Mouse (Mus musculus) kidney, adult 11 months (tissue): ENCODE data around the gene a.

ENCODE experiments used
- DNase-seq: peaks from one replicate; pipeline ENCODE4 v3.0.0; 2022

Gene a

DNA sequence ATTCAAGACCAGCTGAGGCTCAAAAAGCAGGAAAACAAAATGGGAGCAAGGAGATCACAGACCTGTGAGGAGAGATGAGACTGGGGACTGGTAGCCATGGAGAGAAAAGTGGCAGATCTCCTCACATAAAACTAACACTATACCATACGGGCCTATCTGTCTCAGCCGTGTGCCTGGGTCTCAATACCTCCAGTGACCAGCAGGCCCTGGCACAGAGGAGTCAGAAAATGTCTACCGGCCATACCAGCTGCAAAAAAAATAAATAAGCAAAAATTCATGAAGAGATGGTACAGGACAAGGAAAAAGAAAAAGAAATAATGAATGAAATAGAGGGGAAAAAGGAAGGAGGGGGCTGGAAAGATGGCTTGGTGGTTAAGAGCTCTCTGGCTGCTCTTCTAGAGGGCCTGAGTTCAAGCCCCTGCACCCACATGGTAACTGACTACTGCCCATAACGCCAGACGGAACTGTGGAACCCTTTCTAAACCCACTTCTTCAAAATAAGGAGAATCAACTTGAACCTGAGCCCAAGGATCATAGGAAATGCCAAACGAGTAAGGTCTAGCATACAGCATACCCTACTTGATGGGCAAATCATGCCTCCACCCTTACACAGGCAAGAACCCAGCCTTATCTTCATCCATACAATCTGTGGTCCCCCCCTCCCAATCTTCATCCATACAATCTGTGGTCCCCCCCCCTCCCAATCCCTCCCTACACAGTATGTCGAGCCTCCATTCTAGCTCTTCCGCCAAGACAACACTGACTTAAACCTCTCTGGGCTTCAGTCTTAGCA lies 281.3 kb downstream of the a start:
- no peak for DNase-seq

GRCm38 (mm10) chr2:155073347-155073746 lies 282.1 kb downstream of the a start:
- DNase-seq: no peak

GRCm38 (mm10) chr2:155073978-155074765 lies 283.0 kb downstream of the a start, which contains the start of gene Ahcy:
Gene Ahcy (minus strand): TSS chr2:155074497.
- peak; percentile 96 for DNase-seq

- no peak for DNase-seq
These were observed 283.6 kb downstream of the a start for GRCm38 (mm10) chr2:155074766-155075330.

GRCm38 (mm10) chr2:155075649-155076048 lies 284.4 kb downstream of the a start:
- DNase-seq: no peak

GRCm38 (mm10) chr2:155079500-155080178 lies 288.4 kb downstream of the a start:
- no peak for DNase-seq

- DNase-seq: no peak
These were observed 289.0 kb downstream of the a start for GRCm38 (mm10) chr2:155080179-155080530.

DNA sequence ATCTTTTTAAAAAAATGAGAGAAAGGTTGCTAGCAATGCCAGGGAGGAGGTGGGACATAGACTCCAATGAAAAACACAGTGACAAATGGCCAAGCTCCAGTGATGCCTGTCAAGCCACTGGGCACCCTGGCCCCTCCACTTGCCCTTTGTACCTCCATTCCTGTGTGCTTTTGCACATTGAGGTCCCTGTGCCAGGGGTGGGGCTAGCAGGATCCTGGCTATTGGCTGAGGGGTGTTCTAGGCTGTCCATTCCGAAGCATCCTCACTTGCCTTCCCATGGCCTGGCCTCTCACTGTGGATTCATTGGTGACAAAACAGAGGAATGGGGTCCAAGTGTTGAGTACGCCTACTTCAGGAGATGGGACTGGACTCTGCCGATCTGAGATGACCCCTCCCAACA lies 289.9 kb downstream of the a start:
- peak; percentile 92 for DNase-seq

GRCm38 (mm10) chr2:155082121-155082803 lies 291.1 kb downstream of the a start:
- DNase-seq: peak; percentile 80

GRCm38 (mm10) chr2:155084546-155084945 lies 293.3 kb downstream of the a start:
- peak; percentile 67 for DNase-seq

DNA sequence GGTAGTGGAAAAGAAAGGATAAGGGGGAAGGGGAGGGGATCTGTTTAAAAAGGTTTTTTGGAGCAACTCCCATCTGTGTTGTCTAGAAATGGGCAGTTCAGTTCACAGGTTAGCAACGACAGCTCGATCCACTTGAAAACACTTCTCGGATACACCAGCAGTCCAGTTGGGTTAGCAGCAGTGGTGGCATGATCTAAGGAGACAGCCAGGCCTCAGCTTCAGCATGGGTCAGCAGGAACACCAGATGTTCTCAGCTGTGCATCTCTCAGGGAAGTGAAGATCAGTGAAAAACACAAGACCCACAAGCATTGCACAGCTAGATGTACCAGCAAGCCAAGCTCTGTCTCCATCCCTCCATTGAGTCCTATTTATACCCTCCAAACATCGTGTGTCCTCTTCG lies 295.1 kb downstream of the a start:
- no peak for DNase-seq

GRCm38 (mm10) chr2:155088264-155088663 lies 297.1 kb downstream of the a start:
- DNase-seq: no peak

- peak; percentile 40 for DNase-seq
These were observed 299.9 kb downstream of the a start for GRCm38 (mm10) chr2:155090909-155091742.

- no peak for DNase-seq
These were observed 300.5 kb downstream of the a start for GRCm38 (mm10) chr2:155091743-155092075.

- DNase-seq: no peak
These were observed 302.2 kb downstream of the a start for GRCm38 (mm10) chr2:155093418-155093817.

GRCm38 (mm10) chr2:155098720-155099380 lies 307.6 kb downstream of the a start:
- DNase-seq: peak; percentile 69

DNA sequence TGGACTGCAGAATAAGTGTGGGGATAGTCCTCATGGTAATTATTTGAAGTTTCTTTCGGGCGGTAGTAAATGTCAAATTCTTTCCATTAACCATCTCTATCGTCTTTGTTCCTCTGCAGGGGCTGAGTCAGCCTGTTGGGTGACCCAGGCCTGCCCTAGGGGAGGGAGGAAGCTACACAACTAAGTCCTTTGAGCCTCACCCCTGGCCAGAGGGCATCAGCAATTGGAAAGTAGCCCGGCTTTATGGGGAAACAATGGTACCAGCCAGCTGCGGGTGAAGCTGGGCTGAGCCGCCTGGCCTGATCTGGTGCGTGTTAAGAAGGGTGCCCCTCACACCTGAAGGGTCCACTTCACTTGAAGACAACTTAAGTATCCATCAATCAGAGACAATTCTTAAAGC lies 308.2 kb downstream of the a start:
- peak; percentile 82 for DNase-seq

GRCm38 (mm10) chr2:155099994-155100795 lies 309.0 kb downstream of the a start:
- no peak for DNase-seq
